Mouse (Mus musculus): Measurements from ENCODE around the gene Psma1.

The Psma1 gene

DNA sequence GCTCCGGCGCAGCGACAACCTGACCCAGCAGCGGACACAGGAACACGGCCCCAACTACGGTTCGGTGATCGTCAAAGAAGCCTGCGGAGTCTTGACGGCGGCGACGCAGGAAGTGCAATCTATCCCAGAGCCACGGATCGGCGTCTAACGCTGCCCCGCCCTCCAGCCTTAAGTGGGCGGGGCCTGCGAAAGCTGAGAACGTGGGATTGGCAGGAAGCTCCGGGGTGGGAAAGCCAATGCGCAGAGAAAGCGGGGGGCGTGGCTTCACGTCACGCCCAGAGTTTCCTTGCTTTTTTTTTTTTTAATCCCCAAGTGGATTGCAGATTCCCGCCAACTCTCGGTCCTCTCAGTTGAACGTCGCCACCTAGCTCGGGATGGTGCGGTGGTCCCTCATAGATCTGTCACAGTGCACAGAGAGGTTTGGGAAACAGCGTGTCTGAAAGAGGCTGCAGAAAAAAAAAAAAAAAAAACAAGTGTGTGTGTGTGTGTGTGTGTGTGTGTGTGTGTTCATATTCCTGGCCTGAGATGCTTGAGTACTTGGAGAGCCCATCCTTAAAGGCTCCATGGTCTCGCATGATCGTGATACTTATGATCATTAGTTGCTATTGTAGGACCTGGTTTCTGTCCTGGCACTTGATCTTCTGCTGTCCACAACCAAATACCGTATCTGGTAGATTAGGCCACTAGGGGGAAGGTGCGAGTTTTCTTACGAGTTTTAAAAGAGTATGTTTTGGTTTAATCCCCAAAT is at the start of gene Psma1:
Gene Psma1 (minus strand): TSS at position 114 of the 748 bp plus-strand sequence.
- CTCF ChIA-PET = interaction anchor here (1.4 kb wide), 1 partner anchor 139 kb away, joined by 4 read pairs; the partner anchor contains the start of gene Pde3b

DNA sequence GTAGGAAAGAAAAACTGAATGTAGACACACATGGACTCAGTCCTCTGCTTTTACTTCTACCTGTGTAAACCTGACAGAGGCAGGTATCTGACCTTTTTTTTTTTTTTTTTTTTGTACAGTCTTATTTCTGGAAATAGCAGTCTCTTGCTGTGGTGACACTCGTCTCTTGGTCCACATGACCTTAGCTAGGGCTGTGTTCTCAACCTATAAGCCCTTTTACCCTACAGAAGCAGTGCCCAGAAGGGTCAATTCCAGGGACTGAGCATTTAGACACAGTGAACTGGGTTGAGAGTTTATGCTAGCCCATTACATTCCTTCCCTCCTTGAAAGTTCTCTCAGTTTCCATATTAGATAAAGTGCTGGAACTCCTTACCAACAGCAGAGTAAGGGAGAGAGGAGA is 47.6 kb upstream of the Psma1 start:
- CTCF ChIA-PET = no interaction called here

DNA sequence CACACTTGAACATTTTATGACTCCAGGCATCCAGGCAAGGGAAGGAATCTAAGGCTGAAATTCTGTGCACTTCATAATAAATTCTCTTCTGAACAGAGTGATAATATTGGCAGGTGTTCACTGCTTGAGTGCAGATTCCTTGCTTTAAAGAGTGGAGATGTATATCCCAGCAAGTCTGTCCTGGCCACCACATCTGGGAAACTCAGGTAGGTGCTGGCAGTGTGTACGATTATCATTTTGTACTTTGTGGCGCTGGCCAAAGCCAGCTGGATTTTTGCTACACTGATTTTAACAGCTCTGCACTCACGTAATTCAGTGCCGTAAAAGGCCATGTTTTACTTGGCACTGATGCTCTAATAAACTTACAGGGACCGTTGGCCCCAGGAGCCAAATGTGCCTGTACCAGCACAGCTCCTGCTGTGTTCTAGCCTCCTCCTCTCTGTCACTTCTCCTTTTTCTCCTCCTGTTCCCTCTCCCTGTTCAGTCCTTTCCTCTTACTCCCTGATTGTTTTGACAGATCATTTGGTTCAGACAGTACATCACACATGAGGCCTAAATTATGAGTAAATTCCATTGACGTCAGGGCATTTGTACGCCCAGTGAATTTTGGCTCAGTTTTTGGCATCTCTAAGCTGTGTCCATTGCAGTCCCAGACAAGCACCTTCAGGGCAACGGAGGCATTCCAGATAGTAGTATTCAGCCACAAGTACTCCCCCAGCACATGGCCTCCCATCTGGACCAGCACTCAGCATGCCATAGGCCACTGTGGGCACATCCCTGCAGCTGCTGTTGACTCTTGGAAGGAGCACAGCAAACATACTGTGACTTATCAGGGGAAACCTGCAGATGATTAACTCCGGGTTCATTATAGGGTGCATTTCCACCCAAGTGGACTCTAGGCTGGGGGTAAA is 46.9 kb upstream of the Psma1 start:
- CTCF ChIA-PET = interaction anchor here (0.5 kb wide), 1 partner anchor 51 kb away, joined by 5 read pairs; no protein-coding TSS in a partner anchor

DNA sequence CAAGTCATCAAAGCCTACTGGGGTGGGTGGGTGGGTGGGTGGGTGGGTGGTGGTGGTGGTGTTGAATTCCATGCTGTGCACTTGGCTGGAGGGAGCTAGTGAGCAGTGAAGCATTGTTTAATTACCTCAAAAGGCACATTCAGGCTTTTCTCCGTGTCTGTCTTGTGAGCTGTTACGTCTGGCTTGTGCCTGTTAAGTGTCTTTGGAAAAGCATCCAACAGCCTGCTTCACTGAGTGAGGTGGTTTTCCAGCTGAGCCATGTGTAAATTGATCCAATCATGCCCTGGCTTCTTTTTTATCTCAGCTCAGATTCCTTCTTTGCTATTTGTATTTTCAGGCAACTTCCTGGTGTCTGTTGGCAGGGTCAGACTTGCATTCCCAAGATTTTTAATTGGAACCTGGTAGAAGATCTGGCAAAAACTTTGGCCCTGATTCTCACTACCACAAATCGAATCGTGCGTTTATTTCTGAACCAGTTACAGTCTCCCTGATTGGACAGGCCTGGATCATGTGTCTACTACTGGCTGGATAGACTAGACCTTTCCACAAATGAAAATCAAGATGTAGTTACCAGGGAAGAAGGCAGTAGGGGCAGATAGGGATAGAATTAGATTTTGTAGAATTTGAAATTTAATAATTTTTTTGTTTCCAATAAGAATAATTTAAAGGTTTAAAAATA is 45.9 kb upstream of the Psma1 start:
- CTCF ChIA-PET = no interaction called here

DNA sequence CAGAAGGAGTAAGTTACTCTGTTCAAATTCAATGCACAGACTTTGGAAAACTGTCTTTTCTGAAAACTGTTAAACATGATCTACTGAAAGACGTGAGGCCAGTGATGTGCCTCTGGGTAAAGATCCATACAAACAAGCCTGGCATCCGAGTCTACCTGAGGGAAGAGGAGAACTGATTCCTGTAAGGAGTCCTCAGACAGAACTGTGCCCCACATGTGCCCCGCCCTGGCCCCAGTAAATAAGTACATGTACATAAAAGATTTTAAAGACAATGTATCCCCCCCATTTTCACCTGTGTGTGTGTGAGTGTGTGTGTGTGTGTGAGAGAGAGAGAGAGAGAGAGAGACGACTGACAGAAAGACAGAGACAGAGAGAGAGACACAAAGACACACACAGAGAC is 42.0 kb upstream of the Psma1 start:
- CTCF ChIA-PET = interaction anchor here (0.8 kb wide), 1 partner anchor 32 kb away, joined by 5 read pairs; no protein-coding TSS in a partner anchor

DNA sequence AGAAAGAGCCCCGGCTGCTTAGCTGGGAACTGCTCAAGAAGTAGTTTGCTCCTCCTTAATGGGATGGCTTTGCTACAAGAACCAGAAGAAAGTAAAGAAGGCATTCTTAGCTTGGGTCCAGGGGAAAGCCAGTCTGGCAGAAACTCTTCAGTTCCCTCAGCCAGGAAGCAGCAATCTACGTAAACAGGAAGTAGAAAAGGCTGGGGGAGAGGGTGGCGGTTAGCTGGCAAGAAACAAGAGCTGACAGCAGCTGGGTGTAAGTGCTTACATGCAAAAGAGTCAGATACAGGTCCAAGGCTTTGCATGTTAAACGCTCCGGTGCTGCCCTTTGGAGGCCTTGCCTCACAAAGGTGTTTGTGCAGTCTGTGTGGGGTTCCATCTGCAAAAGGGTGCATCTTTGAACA is 41.5 kb upstream of the Psma1 start:
- CTCF ChIA-PET = interaction anchor here (0.7 to 1.3 kb wide), 2 partner anchors 20 to 25 kb away, joined by 3 to 4 read pairs; no protein-coding TSS in a partner anchor

DNA sequence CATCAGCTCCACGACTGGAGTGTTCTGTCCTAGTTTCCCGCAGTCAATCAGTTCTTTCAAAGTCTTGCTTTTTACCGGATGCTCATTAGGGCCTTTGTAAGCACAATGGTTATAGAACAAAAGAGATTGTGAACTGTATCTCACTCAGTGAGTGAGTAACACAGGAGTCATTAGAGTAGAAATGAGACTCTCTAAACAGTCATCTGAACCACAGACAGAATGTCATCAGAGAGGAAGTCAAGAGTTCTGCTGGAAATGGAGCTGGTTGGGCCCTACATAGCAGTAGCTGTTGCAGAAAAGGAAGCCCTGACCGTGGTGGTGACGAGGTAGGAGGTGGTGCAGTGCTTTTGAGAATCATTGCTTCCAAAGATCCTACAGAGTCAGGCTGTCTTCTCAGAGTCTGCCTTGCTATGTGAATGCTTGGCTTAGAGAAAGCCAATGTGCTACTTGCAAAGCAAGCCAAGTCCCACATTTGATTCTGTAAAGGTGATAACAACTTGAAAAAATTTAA is 40.5 kb upstream of the Psma1 start:
- CTCF ChIA-PET = interaction anchor here (1.3 kb wide), 1 partner anchor 24 kb away, joined by 4 read pairs; no protein-coding TSS in a partner anchor

DNA sequence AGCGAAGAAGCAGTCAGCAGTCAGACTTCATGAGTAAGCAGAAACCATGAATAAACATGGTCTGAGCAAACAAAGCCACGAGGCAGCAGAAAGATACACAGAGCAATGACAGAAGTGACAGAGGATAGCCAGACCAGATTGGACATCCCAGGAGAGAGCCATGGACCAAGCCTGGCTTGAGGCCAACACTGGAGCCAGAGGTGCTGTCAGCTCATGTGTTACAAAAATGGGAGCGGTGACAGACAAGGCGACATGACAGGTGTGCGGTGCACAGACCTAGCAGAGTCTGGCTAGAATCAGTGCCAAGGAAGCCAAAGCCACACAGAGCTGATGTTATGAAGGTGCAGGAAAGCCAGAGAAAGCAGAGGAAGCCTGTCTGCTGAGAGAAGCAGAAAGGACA is 35.3 kb upstream of the Psma1 start:
- CTCF ChIA-PET = no interaction called here

DNA sequence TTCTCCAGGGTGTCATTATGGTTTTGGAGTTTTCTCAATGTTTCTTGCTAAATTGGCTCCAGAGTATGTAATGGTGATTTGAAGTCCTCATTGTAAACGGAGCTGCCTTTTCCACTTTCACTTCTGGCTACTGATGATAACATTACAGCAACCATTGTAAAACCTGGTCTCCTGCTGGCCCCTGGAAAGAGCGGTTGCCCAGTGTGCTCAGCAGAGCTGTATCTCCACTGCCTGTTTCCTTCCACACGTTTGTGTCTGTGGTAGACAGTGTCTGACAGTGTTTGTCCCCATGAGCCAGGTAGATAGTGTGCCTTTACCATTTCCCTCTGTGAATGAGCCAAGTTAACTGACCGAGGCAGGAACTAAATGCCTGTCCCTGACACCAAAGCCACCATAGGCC is 33.1 kb upstream of the Psma1 start:
- CTCF ChIA-PET = interaction anchor here (0.6 kb wide), 1 partner anchor 111 kb away, joined by 11 read pairs; no protein-coding TSS in a partner anchor

DNA sequence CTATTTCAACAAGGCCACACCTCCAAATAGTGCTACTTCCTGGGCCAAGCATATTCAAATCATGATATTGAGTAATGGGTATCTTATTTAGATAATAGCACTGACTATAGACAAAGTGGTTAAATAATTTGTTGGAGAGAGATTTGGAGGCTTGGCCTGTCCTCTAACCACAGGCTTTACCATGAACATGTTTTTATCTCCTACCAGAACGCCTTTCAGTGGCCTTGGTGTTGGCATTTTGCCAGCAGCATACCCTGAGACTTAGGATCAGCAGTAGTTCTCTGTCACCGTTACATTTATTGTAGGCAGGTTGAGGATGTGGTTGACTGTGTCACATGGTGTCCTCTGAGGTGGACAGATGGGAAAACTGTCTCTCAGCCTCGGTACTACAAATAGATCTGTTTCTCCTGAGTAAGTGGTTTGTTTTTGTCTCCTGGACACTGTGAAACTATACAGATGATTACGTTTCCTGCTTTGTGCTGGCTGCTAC is 25.4 kb upstream of the Psma1 start:
- CTCF ChIA-PET = no interaction called here

DNA sequence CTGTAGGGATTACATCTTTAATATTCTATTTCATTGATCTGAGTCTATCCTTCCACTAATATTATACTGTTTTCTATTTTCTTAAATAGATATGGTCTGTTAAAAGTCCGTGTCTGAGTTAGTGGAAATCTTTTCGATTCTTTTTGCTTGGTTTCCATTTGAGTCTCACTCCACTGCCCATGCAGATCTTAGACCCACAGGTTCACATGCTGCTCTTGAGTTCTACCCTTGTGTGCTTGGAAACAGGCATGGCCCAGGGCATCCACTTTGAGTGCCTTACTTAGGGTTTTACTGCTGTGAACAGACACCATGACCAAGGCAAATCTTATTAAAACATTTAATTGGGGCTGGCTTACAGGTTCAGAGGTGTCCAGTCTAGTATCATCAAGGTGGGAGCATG is 24.9 kb upstream of the Psma1 start:
- CTCF ChIA-PET = no interaction called here

DNA sequence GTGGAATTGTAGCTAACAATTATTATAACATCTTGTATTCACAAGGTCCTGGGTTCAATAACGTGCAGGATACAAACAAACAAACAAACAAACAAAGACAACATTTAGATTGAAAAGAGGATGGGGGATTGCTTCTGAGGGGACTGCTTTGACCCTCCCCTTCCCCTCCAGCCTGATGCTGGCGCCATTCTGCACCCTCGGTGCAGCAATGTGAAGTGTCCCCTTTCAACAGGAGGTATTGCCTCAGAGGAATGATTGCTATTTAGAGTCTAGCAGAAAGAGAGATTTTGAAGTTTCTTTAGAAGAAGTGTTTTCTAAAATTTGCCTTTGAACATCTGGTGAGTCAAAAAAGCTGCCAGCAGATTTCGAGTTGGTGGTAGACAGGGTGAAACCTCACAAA is 23.3 kb upstream of the Psma1 start:
- CTCF ChIA-PET = no interaction called here

DNA sequence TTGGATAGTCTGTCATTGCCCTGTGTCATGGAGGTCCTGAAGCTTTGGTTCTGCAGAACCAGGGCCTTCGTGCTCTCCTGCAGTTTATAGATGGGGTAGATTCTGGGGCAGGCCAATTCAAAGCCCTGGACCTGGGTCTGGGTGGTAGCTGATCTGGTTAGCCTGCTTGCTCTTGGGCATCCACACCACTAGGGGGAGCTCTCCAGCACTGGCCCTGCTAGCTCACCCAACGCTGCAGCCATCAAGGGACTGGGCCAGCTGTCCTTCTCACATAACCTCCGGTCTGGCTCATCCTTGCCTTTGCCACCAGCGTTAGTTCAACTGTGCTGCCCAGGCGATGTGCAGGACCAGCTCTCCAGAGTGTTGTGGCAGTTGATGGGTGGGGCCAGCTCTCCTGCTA is 18.8 kb upstream of the Psma1 start:
- CTCF ChIA-PET = interaction anchor here (0.5 to 0.6 kb wide), 2 partner anchors 10 to 60 kb away, joined by 3 read pairs; no protein-coding TSS in a partner anchor

DNA sequence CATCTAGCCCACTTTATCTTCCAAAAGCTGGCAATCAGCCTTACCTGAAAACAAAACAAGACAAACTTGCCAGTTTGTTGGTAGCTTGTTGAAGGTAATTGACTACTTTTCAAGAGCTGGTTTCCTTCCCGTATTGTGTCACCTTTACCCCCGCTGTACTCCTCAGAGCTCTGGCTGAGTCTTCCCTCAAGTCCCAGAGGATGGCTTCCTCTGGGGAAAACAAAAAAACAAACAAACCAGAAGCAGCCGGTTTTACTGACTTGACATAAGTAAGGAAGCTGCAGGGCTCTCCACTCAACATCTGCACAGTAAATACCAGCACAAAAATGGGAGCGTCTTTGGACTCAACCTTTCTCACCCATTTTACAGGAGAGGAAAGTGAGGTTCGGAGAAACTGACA is 18.0 kb upstream of the Psma1 start:
- CTCF ChIA-PET = interaction anchor here (0.6 kb wide), 2 partner anchors 92 to 194 kb away, joined by 4 to 8 read pairs; no protein-coding TSS in a partner anchor

DNA sequence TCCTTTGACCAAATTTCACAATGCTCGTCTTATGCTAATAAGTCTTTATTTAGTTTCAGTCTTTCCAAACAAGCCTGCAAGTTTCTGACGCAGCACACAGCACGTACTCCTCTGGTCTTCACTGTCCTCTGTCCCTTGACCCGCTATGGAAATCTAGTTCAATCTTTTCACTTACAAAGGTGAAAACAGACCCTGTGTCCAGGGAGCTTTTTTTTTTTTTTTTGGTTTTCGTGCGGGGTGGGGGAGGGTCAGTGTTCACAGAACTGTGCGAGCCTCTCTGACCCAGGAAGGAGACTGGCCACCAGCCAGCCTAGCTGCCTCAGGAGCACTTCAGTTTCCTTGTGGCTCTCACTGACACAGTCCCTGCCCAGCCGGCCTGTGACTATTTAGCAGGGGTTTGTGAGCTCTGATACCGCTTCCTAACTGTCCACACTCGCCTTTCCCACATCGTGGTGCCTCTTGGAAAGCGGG is 16.6 kb upstream of the Psma1 start:
- CTCF ChIA-PET = interaction anchor here (0.5 to 1.7 kb wide), 7 partner anchors 23 to 1235 kb away, joined by 3 to 6 read pairs (median 4); no protein-coding TSS in a partner anchor

DNA sequence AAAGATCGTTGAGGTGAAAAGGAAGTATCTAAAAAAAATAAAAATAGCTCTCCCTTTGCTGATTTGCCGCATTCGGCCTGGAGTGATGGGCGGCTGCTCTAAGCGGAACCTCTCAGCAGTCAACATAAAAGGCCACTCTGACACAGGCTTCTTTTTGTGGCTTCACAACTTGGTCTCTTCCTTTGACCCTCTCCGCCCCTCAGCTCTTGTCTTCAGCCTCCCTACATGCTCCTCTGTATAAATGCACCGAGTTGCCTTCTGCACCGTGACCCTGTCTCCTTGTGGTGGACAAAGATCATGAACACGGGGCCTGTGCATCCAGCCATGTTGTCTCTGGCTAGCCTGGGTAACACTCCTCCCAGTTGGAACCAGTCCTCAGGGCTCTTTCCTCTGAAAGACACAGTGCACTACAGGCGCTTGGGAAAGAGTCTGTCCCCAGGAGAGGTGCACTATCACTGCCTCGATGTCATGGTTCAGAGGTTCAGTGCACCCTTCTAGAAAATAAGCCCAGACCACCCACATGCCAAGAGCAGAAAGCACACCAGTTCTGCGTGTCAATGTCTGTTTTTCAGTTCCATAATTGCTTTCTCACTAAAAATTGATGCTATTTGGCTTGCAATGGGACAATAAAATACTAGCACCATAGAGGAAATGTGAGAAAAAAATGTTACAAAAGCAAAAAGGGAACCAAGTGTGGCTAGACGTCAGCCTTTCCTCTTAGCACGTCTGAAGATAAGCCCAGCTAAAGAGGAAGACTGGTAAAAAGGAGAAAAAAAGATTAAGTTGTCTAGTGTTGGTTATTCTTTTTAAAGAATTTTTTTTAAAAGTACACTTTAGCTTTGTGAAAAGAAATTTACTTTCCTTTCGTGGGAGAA is 15.8 kb upstream of the Psma1 start:
- CTCF ChIA-PET = interaction anchor here (0.5 to 1.7 kb wide), 7 partner anchors 11 to 190 kb away, joined by 3 to 6 read pairs (median 4); no protein-coding TSS in a partner anchor

DNA sequence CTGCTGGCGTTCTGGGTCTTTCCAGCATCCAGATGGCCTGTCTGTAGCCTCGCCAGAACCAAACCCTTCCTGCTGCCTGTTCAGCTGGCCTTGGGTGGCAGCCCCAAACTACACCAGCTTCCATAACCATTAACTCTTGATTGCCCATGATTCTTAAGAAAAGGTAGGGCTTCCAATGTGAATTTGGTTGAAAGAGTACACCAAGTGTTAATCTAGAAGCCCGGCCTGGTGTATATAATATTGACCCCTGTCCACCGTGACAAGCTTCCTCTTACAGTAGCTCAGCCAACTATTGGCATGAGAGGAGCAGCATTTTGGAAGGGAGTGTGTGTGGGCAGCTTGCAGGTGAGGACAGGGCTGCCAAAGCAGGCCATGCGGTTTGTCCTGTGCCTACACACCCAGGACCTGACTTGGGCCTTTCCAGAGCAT is 14.2 kb upstream of the Psma1 start:
- CTCF ChIA-PET = interaction anchor here (0.6 to 1.7 kb wide), 2 partner anchors 10 to 162 kb away, joined by 3 to 4 read pairs; no protein-coding TSS in a partner anchor

DNA sequence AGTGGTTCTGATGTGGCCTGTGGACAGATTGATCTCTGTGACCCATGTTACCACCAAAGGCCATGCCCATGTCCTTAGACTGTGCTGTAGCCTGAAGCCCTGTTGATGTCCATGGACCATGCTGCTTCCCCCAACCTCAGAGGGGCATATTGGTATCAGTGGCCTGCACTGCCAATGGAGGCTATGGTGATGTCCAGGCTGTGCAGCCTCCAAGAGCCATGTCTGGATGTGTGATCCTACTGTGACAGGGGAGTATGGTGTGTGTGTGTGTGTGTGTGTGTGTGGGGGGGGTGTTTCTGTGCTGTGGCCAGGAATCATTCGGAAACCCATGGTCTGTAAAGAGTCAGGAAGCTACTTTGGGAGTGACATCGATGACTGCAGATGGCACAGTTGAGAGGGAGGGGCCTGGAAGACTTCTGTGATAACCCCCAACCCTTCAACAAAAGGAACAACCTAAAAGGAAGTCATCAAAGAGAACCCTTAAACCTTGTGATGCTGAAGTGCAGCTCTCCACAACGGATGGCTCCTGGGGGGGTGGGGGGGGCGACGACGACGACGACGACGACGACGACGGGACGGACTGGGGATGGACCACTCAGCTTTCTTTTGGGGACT is 8.5 kb upstream of the Psma1 start:
- CTCF ChIA-PET = interaction anchor here (0.6 to 0.7 kb wide), 4 partner anchors 10 to 165 kb away, joined by 3 to 5 read pairs (median 4); no protein-coding TSS in a partner anchor

DNA sequence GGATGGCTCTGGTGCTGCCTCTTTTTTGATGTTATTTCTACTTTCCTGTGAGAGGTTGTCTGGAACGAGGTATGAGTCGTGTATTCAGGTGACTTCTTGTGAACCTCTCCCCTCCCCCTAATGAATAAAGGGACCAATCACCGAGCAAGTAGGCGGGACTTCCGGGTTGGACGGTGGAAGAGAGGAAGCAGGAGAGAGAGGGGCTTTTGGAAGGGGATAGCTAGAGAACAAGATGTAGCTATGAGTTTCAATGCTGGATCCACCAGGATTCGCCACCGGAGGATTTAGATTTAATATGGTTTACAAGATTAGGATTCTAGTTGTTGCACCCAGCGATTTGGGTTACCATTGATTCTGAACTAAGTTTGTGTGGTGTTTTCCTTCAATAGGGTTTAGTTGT is 7.1 kb upstream of the Psma1 start:
- CTCF ChIA-PET = interaction anchor here (1.0 kb wide), 1 partner anchor 32 kb away, joined by 3 read pairs; no protein-coding TSS in a partner anchor
